Mouse (Mus musculus): ENCODE measurements around the gene Nlrc4.

Gene Nlrc4

DNA sequence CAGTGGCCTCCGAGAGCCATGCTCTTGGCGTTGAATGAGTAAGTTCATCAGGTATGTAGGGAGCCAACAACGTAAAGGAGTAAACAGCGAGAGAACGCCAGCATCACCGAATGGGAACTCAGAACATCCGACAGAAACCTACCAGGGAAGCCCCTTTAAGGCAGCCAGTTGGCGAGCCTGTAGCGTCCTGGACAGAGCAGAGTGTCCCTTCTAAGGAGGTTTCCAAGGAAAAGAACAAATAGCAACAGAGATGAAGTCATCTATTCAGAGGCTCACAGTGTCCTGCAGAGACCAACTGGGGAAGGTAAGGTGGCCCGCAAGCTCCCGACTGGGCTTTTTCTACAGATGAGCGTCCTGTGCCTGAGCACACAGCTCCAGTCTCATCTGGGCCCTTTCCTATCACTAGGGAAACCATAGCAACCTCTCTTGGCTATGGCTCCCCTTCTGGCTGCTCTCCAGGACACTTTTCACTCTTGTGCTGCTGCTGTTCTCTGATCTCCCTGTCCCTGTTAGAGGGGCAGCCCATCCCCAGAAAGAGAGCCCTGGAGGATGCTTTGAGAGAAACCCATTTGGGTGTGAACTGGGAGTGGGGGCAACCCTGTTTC, 34.4 kb downstream of the Nlrc4 start:
- no peak for DNase-seq

DNA sequence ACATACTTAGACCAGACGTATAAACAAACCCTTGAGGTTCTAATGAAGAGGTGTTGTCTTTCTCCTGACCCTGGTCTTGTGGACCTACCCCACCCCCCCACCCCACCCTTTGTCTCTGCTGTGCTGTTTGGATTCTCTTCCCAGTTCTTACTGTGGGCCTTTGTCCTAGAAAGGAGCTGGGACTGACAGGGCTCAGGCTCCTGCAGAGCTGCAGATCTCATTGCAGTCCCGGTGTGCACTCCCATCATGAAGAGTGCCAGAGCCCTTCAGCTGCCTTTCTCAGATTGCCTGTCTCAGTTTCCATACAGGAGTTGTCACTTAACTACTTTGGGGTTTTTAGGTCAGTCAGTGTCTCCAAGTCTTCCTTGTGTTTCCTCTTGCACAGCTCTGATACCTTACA, 38.3 kb downstream of the Nlrc4 start:
- DNase-seq = no peak

GRCm38 (mm10) chr17:74418171-74418570, 40.8 kb downstream of the Nlrc4 start:
- DNase-seq = no peak

GRCm38 (mm10) chr17:74416841-74417360, 42.0 kb downstream of the Nlrc4 start:
- DNase-seq = no peak

- no peak for DNase-seq
Measured at GRCm38 (mm10) chr17:74414671-74415070, 44.3 kb downstream of the Nlrc4 start.

DNA sequence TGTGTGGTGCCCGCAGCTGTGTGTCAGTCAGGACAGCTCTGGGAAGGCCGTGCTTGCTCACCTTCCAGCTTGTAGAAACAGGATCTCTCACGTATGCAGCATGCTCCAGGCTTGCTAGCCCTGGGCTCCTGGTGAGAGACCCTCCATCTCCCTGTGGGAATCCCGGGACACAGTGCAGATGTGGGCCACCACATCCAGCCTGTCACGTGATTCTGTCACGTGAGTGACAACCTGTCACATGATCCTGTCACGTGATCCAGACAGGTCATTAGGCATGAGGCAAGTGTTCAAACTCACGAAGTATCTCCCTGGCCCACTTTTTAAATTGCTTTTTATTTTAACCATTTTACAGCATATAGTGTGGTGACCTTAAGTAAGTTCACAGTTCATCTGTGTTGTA, 45.6 kb downstream of the Nlrc4 start:
- DNase-seq = no peak

- DNase-seq = no peak
Measured at GRCm38 (mm10) chr17:74409722-74410121, 49.2 kb downstream of the Nlrc4 start.

- no peak for DNase-seq
Measured at GRCm38 (mm10) chr17:74406487-74406886, 52.5 kb downstream of the Nlrc4 start.

GRCm38 (mm10) chr17:74402486-74403222, 56.3 kb downstream of the Nlrc4 start:
- no peak for DNase-seq

GRCm38 (mm10) chr17:74397173-74397572, 61.8 kb downstream of the Nlrc4 start:
- DNase-seq = no peak

DNA sequence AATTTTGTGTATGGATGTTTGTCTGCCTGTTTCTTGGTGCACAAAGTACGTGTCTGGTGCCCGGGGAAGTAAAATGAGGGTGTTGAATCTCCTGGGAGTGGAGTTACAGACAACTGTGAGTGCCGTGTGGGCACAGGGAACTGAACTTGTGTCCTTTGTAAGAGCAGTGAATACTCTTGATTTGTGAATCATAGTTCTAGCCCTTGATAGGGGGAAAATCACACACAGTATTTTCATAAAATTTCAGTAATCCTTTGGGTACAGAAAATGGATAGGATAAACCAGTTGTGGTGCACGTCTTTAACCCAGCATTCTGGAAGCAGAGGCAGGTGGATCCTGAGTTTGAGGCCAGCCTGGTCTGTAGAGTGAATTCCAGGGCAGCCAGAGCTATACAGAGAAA, 62.2 kb downstream of the Nlrc4 start:
- no peak for DNase-seq

DNA sequence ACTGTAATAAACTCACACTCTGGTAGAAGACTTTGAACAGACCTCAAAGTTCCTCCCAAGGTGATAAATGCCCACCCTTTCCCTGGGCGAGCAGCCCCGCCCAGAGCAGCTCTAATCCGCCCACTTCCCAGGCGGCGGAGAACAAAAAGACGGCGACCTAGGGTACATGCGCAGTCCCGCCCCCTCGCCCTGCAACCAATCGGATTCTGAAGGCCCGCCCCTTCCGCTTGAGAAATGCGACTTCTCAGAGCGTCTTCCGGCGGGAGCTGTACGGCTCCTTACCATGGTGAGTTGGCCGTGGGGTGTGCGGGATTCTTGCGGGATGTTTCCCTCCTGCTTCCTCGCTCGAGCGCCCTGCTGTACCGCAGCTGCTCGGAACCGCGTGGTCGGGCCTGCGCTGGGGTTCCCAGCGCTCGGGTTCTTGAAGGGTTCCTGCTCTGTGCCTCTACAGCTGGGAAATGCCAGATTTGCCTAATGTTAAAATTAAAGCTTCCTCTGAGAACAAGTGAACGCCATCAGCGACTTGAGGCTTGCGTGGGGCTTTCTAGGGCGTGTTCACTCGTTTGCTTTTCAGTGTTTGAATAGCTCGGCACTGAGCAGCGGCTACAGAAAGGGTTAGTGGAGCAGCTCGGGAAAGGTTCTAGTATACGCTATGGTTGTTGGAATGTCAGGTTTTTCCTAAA, 63.4 kb downstream of the Nlrc4 start, which contains the start of gene Slc30a6:
TSS of gene Slc30a6 (plus strand) at position 226 of the 683 bp plus-strand sequence.
- peak; percentile 97 for DNase-seq

GRCm38 (mm10) chr17:74394855-74395254, 64.1 kb downstream of the Nlrc4 start:
- peak; percentile 13 for DNase-seq

DNA sequence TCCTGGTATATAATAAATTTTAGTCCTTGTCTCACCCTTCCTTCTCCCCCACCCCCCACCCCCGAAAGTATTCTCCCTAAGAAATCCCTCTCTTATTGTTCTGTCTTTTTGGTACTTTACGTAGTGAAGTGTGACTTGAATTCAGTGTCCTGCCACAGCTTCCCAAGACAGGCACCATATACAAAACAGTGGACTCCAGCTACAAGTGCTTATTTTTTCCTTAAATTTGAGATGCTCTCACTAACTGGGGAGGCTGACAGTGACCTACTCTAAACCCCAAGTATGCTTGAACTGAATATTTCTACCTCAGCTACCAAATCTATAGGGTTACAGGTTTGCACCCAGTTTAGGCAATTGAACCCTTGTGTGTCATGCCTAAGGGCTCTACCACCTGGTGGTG, 64.6 kb downstream of the Nlrc4 start:
- DNase-seq = no peak

- no peak for DNase-seq
Measured at GRCm38 (mm10) chr17:74389847-74390246, 69.1 kb downstream of the Nlrc4 start.

- no peak for DNase-seq
Measured at GRCm38 (mm10) chr17:74386657-74387056, 72.3 kb downstream of the Nlrc4 start.

DNA sequence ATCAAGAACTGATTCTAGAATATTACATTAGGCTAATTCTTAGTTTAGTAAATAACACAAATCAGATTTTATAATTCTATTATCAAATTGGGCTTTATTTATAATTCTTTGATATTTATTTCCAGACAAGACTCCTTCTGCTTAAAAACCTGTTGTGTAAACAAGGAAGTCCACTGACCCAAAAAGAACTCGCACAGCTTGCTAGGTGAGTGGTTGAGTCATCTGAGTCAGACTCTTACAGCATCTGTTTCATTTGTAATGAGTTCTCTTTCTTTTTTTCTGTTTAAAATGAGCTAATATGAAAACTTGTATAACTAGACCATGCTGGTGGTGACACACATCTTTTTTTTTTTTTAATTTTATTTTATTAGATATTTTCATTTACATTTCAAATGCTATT, 82.0 kb downstream of the Nlrc4 start:
- DNase-seq = no peak
